Mouse (Mus musculus) heart, adult 2 months (tissue): Measurements from ENCODE around the gene Faap100. TPM values are rescaled to one million over a fixed set of nuclear protein-coding genes. Genes with fewer than 3 reads are reported as not detected.

Experiments
- DNase-seq, 2 experiments: peaks; one replicate each; pipeline ENCODE4 v3.0.0; 2021
- H3K27ac ChIP-seq: fragments of 200-600 bp; 2 replicates; pipeline ENCODE4 v1.8.1; 2022
- H3K27me3 ChIP-seq: fragments of 200-500 bp; 2 replicates; pipeline ENCODE4 v1.6.1; 2012; ENCODE audit warnings: mild to moderate bottlenecking, low read length, inconsistent platforms, mixed read lengths; ENCODE audit not compliant: control insufficient read depth, insufficient read depth
- H3K36me3 ChIP-seq: fragments of 200-500 bp; 2 replicates; pipeline ENCODE4 v1.6.1; 2012; ENCODE audit warnings: low read length, inconsistent platforms; ENCODE audit not compliant: control insufficient read depth, insufficient read depth
- H3K4me1 ChIP-seq: fragments of 200-500 bp; 2 replicates; pipeline ENCODE4 v1.6.1; 2011; ENCODE audit warnings: low read length; ENCODE audit not compliant: control insufficient read depth, insufficient read depth
- H3K4me3 ChIP-seq: fragments of 200-600 bp; 2 replicates; pipeline ENCODE4 v1.8.1; 2022
- H3K79me2 ChIP-seq: fragments of 200-500 bp; replicated peaks from 2 replicates; pipeline ENCODE4 v1.6.1; 2012; ENCODE audit warnings: mild to moderate bottlenecking, inconsistent platforms, low read length, moderate library complexity, mixed read lengths; ENCODE audit not compliant: control insufficient read depth, insufficient read depth
- H3K9ac ChIP-seq: fragments of 200-500 bp; 2 replicates; pipeline ENCODE4 v1.6.1; 2012; ENCODE audit warnings: low read depth, mild to moderate bottlenecking, control low read depth, inconsistent platforms, low read length, mixed read lengths
- CTCF ChIP-seq: fragments of 200-600 bp; IDR thresholded peaks from 2 replicates; pipeline ENCODE4 v1.8.1; 2022; ENCODE audit warnings: antibody characterized with exemption, mild to moderate bottlenecking, moderate library complexity
- EP300 ChIP-seq: fragments of 200-500 bp; IDR thresholded peaks from 2 replicates; pipeline ENCODE4 v1.6.1; 2011; ENCODE audit warnings: low read depth, low read length, control low read depth; ENCODE audit not compliant: insufficient read depth
- POLR2A ChIP-seq: fragments of 200-500 bp; IDR thresholded peaks from 2 replicates; pipeline ENCODE4 v1.6.1; 2011; ENCODE audit warnings: mild to moderate bottlenecking, low read depth, low read length, control low read depth; ENCODE audit not compliant: insufficient read depth
- WGBS: fragments of 180-500 bp; shearing (Covaris S2); methylation state at CpG from one replicate; pipeline ENCODE4 v1.1.7; 2018; 5-methylcytosine and 5-hydroxymethylcytosine counted together
- intact Hi-C: fragments of 180-260 bp; cut with DNase I; formaldehyde crosslinking; loops from one replicate; pipeline ENCODE4 v1.15.1; 2025
- polyA plus RNA-seq: library from polyadenylated mRNA; depleted of rRNA; stranded (reverse); fragments of >200 nt; gene quantifications from 2 replicates; pipeline ENCODE4 v1.2.3, GENCODE M21; 2012
- total RNA-seq, 2 experiments: library from RNA; stranded (reverse); gene quantifications; 2 replicates each; pipeline ENCODE4 v1.2.3; 2021

Gene Faap100
- total and polyA plus RNA-seq, 3 experiments, result 13.0 to 25.8 (median 13.4) TPM

- Histone ChIP-seq H3K27me3 (no peaks in the 10 kb centered on the region), H3K79me2 (peaks cover 3% of the 10 kb centered on the region), H3K4me3 (no peak overlapping the region; the same call in 1 of the 2 replicates), H3K36me3 (no peaks in the 10 kb centered on the region), H3K27ac (peak overlapping the region; percentile 100), H3K9ac (no peak overlapping the region), H3K4me1 (peaks cover 16% of the 10 kb centered on the region)
- TF ChIP-seq POLR2A, result no peak
- TF ChIP-seq EP300, result no peak
- no peak for TF ChIP-seq CTCF
- intact Hi-C loops, result loop anchor here (2.0 to 5.0 kb wide), 2 partner anchors 25 to 164 kb away; no protein-coding TSS in a partner anchor
- DNase-seq, result peak; percentile 29 to 34
- 83% methylated on average over 10 of the region's 10 CpGs for WGBS
Measured at GRCm38 (mm10) chr11:120351250-120352092, 27.1 kb downstream of the Faap100 start.

- Histone ChIP-seq H3K36me3 (no peaks in the 10 kb centered on the region), H3K9ac (peak overlapping the region; percentile 47), H3K4me1 (peaks cover 16% of the 10 kb centered on the region), H3K4me3 (peak overlapping the region; percentile 98), H3K79me2 (peaks cover 3% of the 10 kb centered on the region), H3K27ac (peak overlapping the region; percentile 100), H3K27me3 (no peaks in the 10 kb centered on the region)
- peak; percentile 60 to 61 for DNase-seq
- intact Hi-C loops, result loop anchor here (5.0 kb wide), 1 partner anchor 163 kb away; no protein-coding TSS in a partner anchor
- TF ChIP-seq EP300, result no peak
- no peak for TF ChIP-seq CTCF
- TF ChIP-seq POLR2A, result no peak
- WGBS, result 11% methylated on average over 11 of the region's 11 CpGs
Measured at GRCm38 (mm10) chr11:120350711-120351110, 27.9 kb downstream of the Faap100 start.

GRCm38 (mm10) chr11:120349986-120350702 is 28.4 kb downstream of the Faap100 start:
- H3K27ac ChIP-seq, result peak overlapping the region; percentile 100
- peaks cover 4% of the 10 kb centered on the region for H3K36me3 ChIP-seq
- DNase-seq, result peak; percentile 96 to 97
- peaks cover 3% of the 10 kb centered on the region for H3K79me2 ChIP-seq
- no peaks in the 10 kb centered on the region for H3K27me3 ChIP-seq
- TF ChIP-seq POLR2A (peak; percentile 80), CTCF (peak; percentile 11; the same call in 1 of the 2 replicates), EP300 (peak; percentile 90)
- under 1% methylated on average over 68 of the region's 68 CpGs for WGBS
- peak overlapping the region; percentile 99 for H3K9ac ChIP-seq
- H3K4me1 ChIP-seq, result peaks cover 19% of the 10 kb centered on the region
- peak overlapping the region; percentile 98 for H3K4me3 ChIP-seq
- intact Hi-C loops, result loop anchor here (2.0 to 5.0 kb wide), 2 partner anchors 117 to 163 kb away; partner anchors contain the start of gene Bahcc1

DNA sequence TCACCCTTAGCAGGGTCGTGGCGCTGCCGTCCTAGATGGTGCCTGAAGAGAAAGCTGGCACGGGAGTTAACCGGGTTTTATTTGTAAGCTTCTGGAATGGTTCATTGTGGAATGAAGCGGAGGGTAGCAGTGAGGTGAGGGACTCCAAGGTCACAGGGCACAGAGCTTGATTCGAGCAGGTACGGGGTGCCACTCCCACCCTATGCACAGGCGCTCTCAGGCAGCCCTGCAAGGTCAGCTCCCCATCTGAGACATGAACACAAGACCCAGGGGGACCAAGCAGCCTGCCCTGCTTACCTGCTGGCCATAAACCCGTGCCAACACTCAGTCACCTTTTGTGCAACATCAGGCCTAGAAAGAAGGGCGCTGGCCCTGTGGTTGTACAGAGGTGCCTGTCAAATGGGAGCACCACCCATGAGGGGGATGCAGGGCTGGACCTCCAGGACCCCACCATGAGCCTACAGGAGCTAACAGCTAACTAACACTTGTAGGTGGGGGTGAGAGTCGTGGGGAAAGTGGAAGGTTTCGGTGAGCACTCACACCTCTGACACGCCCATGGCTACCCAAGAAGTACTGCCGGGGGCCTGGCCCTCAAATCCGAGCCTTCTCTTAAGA is 29.1 kb downstream of the Faap100 start:
- H3K4me1 ChIP-seq, result peaks cover 21% of the 10 kb centered on the region
- H3K4me3 ChIP-seq, result peak overlapping the region; percentile 98
- H3K27me3 ChIP-seq, result no peaks in the 10 kb centered on the region
- peaks cover 5% of the 10 kb centered on the region for H3K36me3 ChIP-seq
- peaks cover 3% of the 10 kb centered on the region for H3K79me2 ChIP-seq
- under 1% methylated on average over 16 of the region's 16 CpGs for WGBS
- peak overlapping the region; percentile 99 for H3K9ac ChIP-seq
- intact Hi-C loops, result loop anchor here (2.0 kb wide), 1 partner anchor 117 kb away; the partner anchor contains the start of gene Bahcc1
- peak in 1 of 2 experiments; percentile 77 for DNase-seq
- TF ChIP-seq CTCF (no peak), EP300 (no peak), POLR2A (no peak)
- peak overlapping the region; percentile 100 for H3K27ac ChIP-seq

DNA sequence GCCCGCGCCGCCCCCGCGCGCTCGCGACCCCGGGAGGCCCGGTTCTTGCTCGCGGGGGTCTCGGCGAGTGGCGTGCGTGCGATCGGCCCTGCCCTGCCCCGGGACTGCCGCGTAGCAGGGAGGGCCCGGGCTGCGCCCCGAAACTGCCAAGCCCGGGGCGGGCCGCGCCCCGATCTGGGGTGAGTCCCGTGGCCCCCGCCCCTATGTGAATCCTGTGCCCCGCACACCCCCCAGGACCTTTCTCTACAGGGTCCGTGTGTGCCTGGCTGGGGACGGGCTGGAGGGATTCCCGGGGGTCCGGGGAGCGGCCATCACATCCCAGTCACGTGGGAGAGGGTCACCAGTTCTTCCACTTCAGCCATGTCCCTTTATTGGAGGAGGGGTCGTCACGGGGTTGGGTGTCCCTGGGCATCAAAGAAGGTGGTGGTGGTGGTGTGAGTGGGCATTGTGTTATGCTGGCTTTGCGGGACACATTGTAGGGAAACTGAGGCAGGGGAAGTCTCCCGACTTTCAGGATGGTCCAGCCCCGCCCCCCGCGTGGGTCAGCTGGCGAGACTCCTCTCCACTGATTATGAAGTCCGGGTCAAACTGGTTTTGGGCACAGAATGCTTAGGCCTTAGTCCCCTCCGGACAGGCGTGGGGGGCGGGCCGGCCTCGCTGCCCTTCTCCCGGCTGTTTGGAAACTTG is 29.7 kb downstream of the Faap100 start:
- Histone ChIP-seq H3K4me1 (peaks cover 20% of the 10 kb centered on the region), H3K79me2 (peaks cover 3% of the 10 kb centered on the region), H3K9ac (peak overlapping the region; percentile 99), H3K4me3 (peak overlapping the region; percentile 98), H3K36me3 (peaks cover 5% of the 10 kb centered on the region), H3K27me3 (no peaks in the 10 kb centered on the region), H3K27ac (peak overlapping the region; percentile 100)
- DNase-seq, result peak; percentile 76 to 80
- 2% methylated on average over 46 of the region's 53 CpGs for WGBS
- TF ChIP-seq POLR2A, result peak; percentile 11; the same call in 1 of the 2 replicates
- no peak for TF ChIP-seq EP300
- no peak for TF ChIP-seq CTCF
- intact Hi-C loops, result loop anchor here (2.0 kb wide), 1 partner anchor 116 kb away; the partner anchor contains the start of gene Bahcc1
